Mouse (Mus musculus) heart, postnatal 14 days (tissue): ENCODE results near the gene Decr2. TPM values are rescaled to one million over a fixed set of nuclear protein-coding genes. Genes with fewer than 3 reads are reported as not detected.
"Not testable (repeated sequence)": the region's sequence is repeated elsewhere in the genome, so short reads cannot be mapped to it uniquely, and the experiment has no call there.

Source experiments
- DNase-seq, 2 experiments: peaks; one replicate each; pipeline ENCODE4 v3.0.0; 2021 to 2022
- intact Hi-C: fragments of 180-260 bp; cut with DNase I; formaldehyde crosslinking; loops from one replicate; pipeline ENCODE4 v1.15.1; 2025
- total RNA-seq, 2 experiments: library from RNA; stranded (reverse); gene quantifications; 2 replicates each; pipeline ENCODE4 v1.2.3; 2021

Decr2 gene
- total RNA-seq, 2 experiments from 2014 or later = 10.9 to 13.0 TPM

GRCm38 (mm10) chr17:26114461-26114860 lies 24.3 kb upstream of the Decr2 start:
- intact Hi-C loops, DNase-seq: not testable (repeated sequence)

- intact Hi-C loops = no loop called here
- no peak for DNase-seq
Observed at GRCm38 (mm10) chr17:26114061-26114460, 23.9 kb upstream of the Decr2 start.

- DNase-seq = peak; percentile 62 to 66
- intact Hi-C loops = no loop called here
Observed at GRCm38 (mm10) chr17:26113181-26113948, 23.2 kb upstream of the Decr2 start, which contains the start of gene Tmem8. TSS of gene Tmem8 (plus strand) at chr17:26113299.

GRCm38 (mm10) chr17:26112751-26113150 lies 22.6 kb upstream of the Decr2 start:
- intact Hi-C loops = no loop called here

GRCm38 (mm10) chr17:26111722-26112121 lies 21.6 kb upstream of the Decr2 start:
- intact Hi-C loops = no loop called here

More at GRCm38 (mm10) chr17:26112751-26113150, 22.6 kb upstream of the Decr2 start:
- no peak for DNase-seq

GRCm38 (mm10) chr17:26111024-26111423 lies 20.9 kb upstream of the Decr2 start:
- intact Hi-C loops = no loop called here

More at GRCm38 (mm10) chr17:26111722-26112121, 21.6 kb upstream of the Decr2 start:
- no peak for DNase-seq

GRCm38 (mm10) chr17:26110156-26110555 lies 20.0 kb upstream of the Decr2 start:
- intact Hi-C loops = no loop called here
- DNase-seq = no peak

More at GRCm38 (mm10) chr17:26111024-26111423, 20.9 kb upstream of the Decr2 start:
- DNase-seq = no peak

GRCm38 (mm10) chr17:26105619-26106018 lies 15.5 kb upstream of the Decr2 start:
- no peak for DNase-seq
- intact Hi-C loops = no loop called here

GRCm38 (mm10) chr17:26101478-26101877 lies 11.3 kb upstream of the Decr2 start:
- intact Hi-C loops = no loop called here
- no peak for DNase-seq

GRCm38 (mm10) chr17:26100166-26100565 lies 10.0 kb upstream of the Decr2 start:
- DNase-seq = no peak
- intact Hi-C loops = no loop called here

GRCm38 (mm10) chr17:26099316-26099715 lies 9.2 kb upstream of the Decr2 start:
- intact Hi-C loops, DNase-seq: not testable (repeated sequence)

GRCm38 (mm10) chr17:26098461-26098860 lies 8.3 kb upstream of the Decr2 start:
- no peak for DNase-seq
- intact Hi-C loops = no loop called here

- DNase-seq = peak; percentile 48 to 53
- intact Hi-C loops = no loop called here
Observed at GRCm38 (mm10) chr17:26095121-26095740, 5.1 kb upstream of the Decr2 start, which contains the start of gene Nme4. TSS of gene Nme4 (minus strand) at chr17:26095602.

GRCm38 (mm10) chr17:26094531-26095110 lies 4.5 kb upstream of the Decr2 start:
- DNase-seq = no peak
- intact Hi-C loops = loop anchor here (5.0 kb wide), 1 partner anchor 202 kb away; no protein-coding TSS in a partner anchor

- DNase-seq = no peak
- intact Hi-C loops = no loop called here
Observed at GRCm38 (mm10) chr17:26087059-26087564, 3.0 kb downstream of the Decr2 start.

GRCm38 (mm10) chr17:26080867-26081266 lies 9.3 kb downstream of the Decr2 start:
- intact Hi-C loops = no loop called here
- no peak for DNase-seq

GRCm38 (mm10) chr17:26078851-26079250 lies 11.3 kb downstream of the Decr2 start:
- intact Hi-C loops = no loop called here
- DNase-seq = no peak

GRCm38 (mm10) chr17:26075246-26075645 lies 14.9 kb downstream of the Decr2 start:
- intact Hi-C loops = no loop called here
- DNase-seq = no peak

GRCm38 (mm10) chr17:26070136-26070535 lies 20.0 kb downstream of the Decr2 start:
- no peak for DNase-seq
- intact Hi-C loops = loop anchor here (2.0 kb wide), 1 partner anchor 19 kb away; no protein-coding TSS in a partner anchor

- peak; percentile 83 to 85 for DNase-seq
- intact Hi-C loops = loop anchor here (2.0 kb wide), 2 partner anchors 24 to 58 kb away; no protein-coding TSS in a partner anchor
Observed at GRCm38 (mm10) chr17:26068831-26069739, 21.1 kb downstream of the Decr2 start, which contains the start of gene Rab11fip3. TSS of gene Rab11fip3 (minus strand) at chr17:26069555.
